Mouse (Mus musculus) midbrain, embryonic 12.5 days (tissue): ENCODE results near the gene Ttc8. TPM values are rescaled to one million over a fixed set of nuclear protein-coding genes. Genes with fewer than 3 reads are reported as not detected.

Source experiments
- ATAC-seq: fragments of 200-750 bp; cut with Nextera tagmentation; 2 replicates; pipeline ENCODE4 v1.8.0; 2017; ENCODE audit warnings: low read depth, moderate TSS enrichment, moderate library complexity; ENCODE audit not compliant: low FRiP score
- H3K27ac ChIP-seq: fragments of 300-500 bp; sonication (generic); replicated peaks from 2 replicates; pipeline ENCODE4 v1.5.1; 2016; ENCODE audit warnings: mild to moderate bottlenecking
- H3K27me3 ChIP-seq: fragments of 300-500 bp; sonication (generic); 2 replicates; pipeline ENCODE4 v1.6.1; 2016; ENCODE audit warnings: mild to moderate bottlenecking
- H3K36me3 ChIP-seq: fragments of 300-500 bp; sonication (generic); 2 replicates; pipeline ENCODE4 v1.6.1; 2016
- H3K4me1 ChIP-seq: fragments of 300-500 bp; sonication (generic); 2 replicates; pipeline ENCODE4 v1.6.1; 2016
- H3K4me2 ChIP-seq: fragments of 300-500 bp; sonication (generic); replicated peaks from 2 replicates; pipeline ENCODE4 v1.6.1; 2016; ENCODE audit warnings: mild to moderate bottlenecking, moderate library complexity
- H3K4me3 ChIP-seq: fragments of 300-500 bp; sonication (generic); 2 replicates; pipeline ENCODE4 v1.5.1; 2016; ENCODE audit warnings: mild to moderate bottlenecking
- H3K9ac ChIP-seq: fragments of 300-500 bp; sonication (generic); replicated peaks from 2 replicates; pipeline ENCODE4 v1.6.1; 2016; ENCODE audit warnings: mild to moderate bottlenecking, moderate library complexity
- H3K9me3 ChIP-seq: fragments of 300-500 bp; sonication (generic); 2 replicates; pipeline ENCODE4 v1.6.1; 2016; ENCODE audit warnings: mild to moderate bottlenecking
- WGBS: fragments of 180-500 bp; shearing (Covaris S2); methylation state at CpG from one replicate; pipeline ENCODE4 v1.1.7; 2016; 5-methylcytosine and 5-hydroxymethylcytosine counted together
- polyA plus RNA-seq: library from polyadenylated mRNA; unstranded; fragments of >200 nt; fragmentation: Nextera tagmentation; extraction: Ambion mirVana; gene quantifications from 2 replicates; pipeline ENCODE4 v1.2.1, GENCODE M21; 2016

Gene Ttc8
- polyA plus RNA-seq, 1 experiment from 2014 or later = 47.1 TPM

- H3K4me2 ChIP-seq = no peak overlapping the region
- no peak overlapping the region for H3K9ac ChIP-seq
- ATAC-seq = no peak; the same call in 1 of the 2 replicates
- no peaks in the 10 kb centered on the region for H3K36me3 ChIP-seq
- H3K27ac ChIP-seq = no peak overlapping the region
- no peaks in the 10 kb centered on the region for H3K4me1 ChIP-seq
- no peak overlapping the region for H3K4me3 ChIP-seq
- H3K9me3 ChIP-seq = no peaks in the 10 kb centered on the region
- WGBS = 73% methylated on average over 4 of the region's 4 CpGs
- no peaks in the 10 kb centered on the region for H3K27me3 ChIP-seq
Observed at GRCm38 (mm10) chr12:99003046-99003445, 82.7 kb downstream of the Ttc8 start.

DNA sequence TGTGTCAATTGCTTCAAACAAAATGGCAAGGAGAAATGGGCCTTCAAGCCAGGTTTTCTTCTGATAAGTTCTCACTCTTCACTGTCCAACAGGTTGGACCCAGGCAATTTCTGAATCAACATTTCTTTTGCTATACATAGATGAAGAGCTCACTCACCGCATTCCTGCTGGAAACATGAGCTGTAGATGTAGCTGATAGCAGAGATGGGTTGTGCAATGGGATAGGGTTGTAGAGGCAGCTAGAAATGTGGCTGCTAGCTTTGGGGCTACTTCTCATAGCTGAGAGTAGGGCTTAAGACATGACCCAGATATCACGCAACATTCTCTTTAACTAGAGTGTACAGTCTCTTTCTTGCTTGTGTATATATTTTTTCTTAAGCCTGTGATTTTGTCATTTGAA is 84.4 kb downstream of the Ttc8 start:
- WGBS = 97% methylated on average over 2 of the region's 2 CpGs
- ATAC-seq = no peak
- Histone ChIP-seq H3K4me3 (no peak overlapping the region), H3K4me1 (peaks cover 12% of the 10 kb centered on the region), H3K27ac (no peak overlapping the region), H3K36me3 (no peaks in the 10 kb centered on the region), H3K9ac (no peak overlapping the region), H3K27me3 (no peaks in the 10 kb centered on the region), H3K9me3 (no peaks in the 10 kb centered on the region), H3K4me2 (no peak overlapping the region)

DNA sequence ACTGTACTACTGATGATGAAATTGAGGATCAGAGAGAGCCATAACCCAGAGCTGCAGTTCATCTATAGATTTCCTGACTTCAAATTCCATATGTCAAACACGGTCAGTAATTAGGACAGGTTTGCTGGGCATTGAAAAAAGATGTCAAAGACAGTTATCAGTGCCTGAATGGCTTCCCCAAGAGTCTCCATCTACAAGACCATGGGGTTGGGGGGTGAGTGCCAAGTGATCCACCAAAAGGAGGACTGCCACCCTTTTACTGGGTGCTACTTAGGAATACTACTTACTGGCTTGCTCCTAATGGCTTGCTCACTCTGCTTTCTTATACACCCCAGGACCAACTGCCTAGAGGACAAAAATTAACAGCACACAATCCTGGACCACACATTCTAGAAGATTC is 88.4 kb downstream of the Ttc8 start:
- no peak for ATAC-seq
- peak overlapping the region; percentile 94 for H3K27ac ChIP-seq
- WGBS = 59% methylated on average over 1 of the region's 1 CpGs
- H3K9me3 ChIP-seq = peaks cover 2% of the 10 kb centered on the region; the same call in 1 of the 2 replicates
- H3K36me3 ChIP-seq = no peaks in the 10 kb centered on the region
- H3K4me3 ChIP-seq = no peak overlapping the region
- no peak overlapping the region for H3K4me2 ChIP-seq
- H3K9ac ChIP-seq = no peak overlapping the region
- H3K27me3 ChIP-seq = no peaks in the 10 kb centered on the region
- H3K4me1 ChIP-seq = peaks cover 33% of the 10 kb centered on the region

- H3K9ac ChIP-seq = no peak overlapping the region
- H3K27me3 ChIP-seq = no peaks in the 10 kb centered on the region
- no peak overlapping the region for H3K4me2 ChIP-seq
- H3K4me3 ChIP-seq = no peak overlapping the region
- H3K4me1 ChIP-seq = peaks cover 33% of the 10 kb centered on the region
- no peak for ATAC-seq
- 17% methylated on average over 4 of the region's 4 CpGs for WGBS
- H3K27ac ChIP-seq = peak overlapping the region; percentile 94
- peaks cover 6% of the 10 kb centered on the region; the same call in 1 of the 2 replicates for H3K9me3 ChIP-seq
- no peaks in the 10 kb centered on the region for H3K36me3 ChIP-seq
Observed at GRCm38 (mm10) chr12:99009430-99009829, 89.1 kb downstream of the Ttc8 start.

GRCm38 (mm10) chr12:99010044-99010443 is 89.7 kb downstream of the Ttc8 start:
- WGBS = 59% methylated on average over 6 of the region's 6 CpGs
- no peak overlapping the region for H3K4me2 ChIP-seq
- peaks cover 6% of the 10 kb centered on the region; the same call in 1 of the 2 replicates for H3K9me3 ChIP-seq
- no peaks in the 10 kb centered on the region for H3K36me3 ChIP-seq
- H3K9ac ChIP-seq = no peak overlapping the region
- no peak for ATAC-seq
- no peak overlapping the region for H3K4me3 ChIP-seq
- H3K27me3 ChIP-seq = no peaks in the 10 kb centered on the region
- H3K4me1 ChIP-seq = peaks cover 33% of the 10 kb centered on the region
- peak overlapping the region; percentile 94 for H3K27ac ChIP-seq

DNA sequence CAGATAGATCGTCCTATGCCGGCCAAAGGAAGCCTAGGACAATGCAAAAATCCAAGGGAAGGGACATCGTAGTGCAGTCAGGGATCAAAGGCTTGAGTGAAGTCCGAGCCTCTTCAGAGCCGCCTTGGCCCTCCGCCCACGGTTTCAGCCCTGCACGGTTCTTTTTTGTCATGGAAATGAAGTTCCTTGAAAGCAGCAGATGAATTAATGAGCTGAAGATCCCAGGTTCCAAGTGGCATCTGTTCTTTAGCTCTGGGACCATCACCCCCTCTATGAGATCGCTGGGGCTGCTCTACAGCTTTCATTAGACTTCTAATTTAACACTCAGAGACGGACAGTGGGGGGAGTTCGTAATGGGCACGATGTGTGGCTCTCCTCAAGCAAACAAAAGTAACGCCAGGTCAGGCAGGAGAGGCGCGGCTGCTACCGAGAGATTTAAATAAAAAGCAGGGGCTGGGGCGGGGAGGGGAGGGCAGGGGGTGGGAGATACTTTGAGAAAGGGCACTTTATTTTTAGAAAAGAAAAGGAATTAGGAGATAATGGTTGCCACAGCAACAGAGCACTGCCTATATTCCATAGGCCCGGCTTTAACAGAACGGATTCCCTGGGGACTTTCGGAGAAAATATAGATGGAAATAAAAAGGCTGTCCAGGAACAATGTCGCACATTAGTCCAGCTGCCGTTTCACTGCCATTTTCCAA is 90.9 kb downstream of the Ttc8 start:
- no peak overlapping the region for H3K4me3 ChIP-seq
- H3K27me3 ChIP-seq = peaks cover 3% of the 10 kb centered on the region; the same call in 1 of the 2 replicates
- H3K9me3 ChIP-seq = peaks cover 6% of the 10 kb centered on the region; the same call in 1 of the 2 replicates
- peak overlapping the region; percentile 27 for H3K4me2 ChIP-seq
- H3K36me3 ChIP-seq = no peaks in the 10 kb centered on the region
- H3K27ac ChIP-seq = peak overlapping the region; percentile 94
- H3K9ac ChIP-seq = no peak overlapping the region
- peaks cover 33% of the 10 kb centered on the region for H3K4me1 ChIP-seq
- ATAC-seq = peak; percentile 94
- 2% methylated on average over 22 of the region's 22 CpGs for WGBS

DNA sequence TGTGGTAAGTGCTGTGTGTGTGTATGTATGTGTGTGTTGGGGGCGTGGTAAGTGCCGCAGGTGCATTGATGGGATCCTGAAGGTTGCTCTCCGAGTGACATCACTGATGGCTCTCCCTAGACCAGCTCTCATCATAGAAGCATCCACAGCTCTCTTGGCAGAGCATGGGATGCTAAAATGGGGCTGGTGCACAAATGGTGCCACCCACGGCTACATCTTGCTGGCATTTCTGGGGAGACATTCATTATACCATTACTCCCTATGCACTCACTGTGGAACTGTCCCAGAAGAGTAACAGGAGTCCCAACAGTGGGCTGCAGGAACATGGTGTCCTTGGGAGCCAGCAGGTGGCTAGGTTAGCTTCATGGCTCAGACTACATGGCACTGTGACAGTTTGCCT is 95.5 kb downstream of the Ttc8 start:
- peaks cover 6% of the 10 kb centered on the region; the same call in 1 of the 2 replicates for H3K9me3 ChIP-seq
- H3K9ac ChIP-seq = no peak overlapping the region
- peaks cover 3% of the 10 kb centered on the region; the same call in 1 of the 2 replicates for H3K27me3 ChIP-seq
- no peaks in the 10 kb centered on the region for H3K36me3 ChIP-seq
- no peak overlapping the region for H3K27ac ChIP-seq
- no peak for ATAC-seq
- H3K4me2 ChIP-seq = no peak overlapping the region
- peaks cover 11% of the 10 kb centered on the region for H3K4me1 ChIP-seq
- whole genome bisulfite sequencing = 91% methylated on average over 4 of the region's 4 CpGs
- H3K4me3 ChIP-seq = no peak overlapping the region

GRCm38 (mm10) chr12:99024430-99024960 is 104.1 kb downstream of the Ttc8 start:
- H3K27ac ChIP-seq = no peak overlapping the region
- H3K4me1 ChIP-seq = peaks cover 8% of the 10 kb centered on the region
- no peaks in the 10 kb centered on the region for H3K36me3 ChIP-seq
- H3K4me2 ChIP-seq = no peak overlapping the region
- no peak overlapping the region for H3K4me3 ChIP-seq
- 0 out of 2 replicates have a peak, but pooled peaks cover under 1% of the 10 kb centered on the region for H3K27me3 ChIP-seq
- ATAC-seq = no peak
- no peaks in the 10 kb centered on the region for H3K9me3 ChIP-seq
- 56% methylated on average over 6 of the region's 6 CpGs for WGBS
- no peak overlapping the region for H3K9ac ChIP-seq

GRCm38 (mm10) chr12:99026291-99026690 is 105.9 kb downstream of the Ttc8 start:
- Histone ChIP-seq H3K27ac (no peak overlapping the region), H3K36me3 (no peaks in the 10 kb centered on the region), H3K4me3 (no peak overlapping the region), H3K27me3 (peaks cover 10% of the 10 kb centered on the region), H3K9me3 (no peaks in the 10 kb centered on the region), H3K4me2 (no peak overlapping the region), H3K4me1 (peaks cover 15% of the 10 kb centered on the region), H3K9ac (no peak overlapping the region)
- 77% methylated on average over 2 of the region's 2 CpGs for WGBS
- ATAC-seq = no peak

GRCm38 (mm10) chr12:99028665-99029064 is 108.3 kb downstream of the Ttc8 start:
- no peak overlapping the region for H3K4me3 ChIP-seq
- WGBS = 66% methylated on average over 5 of the region's 5 CpGs
- H3K9me3 ChIP-seq = no peaks in the 10 kb centered on the region
- ATAC-seq = no peak
- H3K4me1 ChIP-seq = peaks cover 15% of the 10 kb centered on the region
- H3K27ac ChIP-seq = no peak overlapping the region
- peaks cover 10% of the 10 kb centered on the region for H3K27me3 ChIP-seq
- no peaks in the 10 kb centered on the region for H3K36me3 ChIP-seq
- no peak overlapping the region for H3K4me2 ChIP-seq
- H3K9ac ChIP-seq = no peak overlapping the region

DNA sequence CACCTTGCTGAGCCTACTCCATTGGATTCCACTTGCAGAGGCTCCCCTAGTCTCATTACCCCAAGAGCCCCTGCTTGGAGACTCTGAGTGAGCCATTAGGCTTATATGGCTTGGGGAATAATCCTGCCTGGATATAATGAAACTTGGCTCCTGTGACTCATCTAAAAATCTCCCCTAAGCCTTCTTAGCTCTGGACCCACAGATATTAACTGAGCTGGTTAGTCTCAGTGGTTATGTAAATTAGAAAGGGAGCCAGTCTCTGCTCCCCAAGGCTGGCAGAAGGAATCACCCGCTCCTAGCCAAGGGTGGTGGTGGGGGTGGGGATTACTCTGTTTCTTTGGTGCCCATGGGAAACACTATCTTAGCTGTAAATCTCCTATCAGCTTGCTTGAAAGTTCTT is 109.6 kb downstream of the Ttc8 start:
- H3K9ac ChIP-seq = no peak overlapping the region
- no peak overlapping the region for H3K4me2 ChIP-seq
- H3K4me1 ChIP-seq = peaks cover 11% of the 10 kb centered on the region
- no peaks in the 10 kb centered on the region for H3K36me3 ChIP-seq
- no peak overlapping the region for H3K27ac ChIP-seq
- no peak for ATAC-seq
- H3K9me3 ChIP-seq = no peaks in the 10 kb centered on the region
- peaks cover 20% of the 10 kb centered on the region for H3K27me3 ChIP-seq
- 50% methylated on average over 1 of the region's 1 CpGs for WGBS
- no peak overlapping the region for H3K4me3 ChIP-seq
